Mouse (Mus musculus) hematopoietic stem cell, adult 5-6 weeks (primary cell): Measurements from ENCODE around the gene Gm17655. TPM values are rescaled to one million over a fixed set of nuclear protein-coding genes. Genes with fewer than 3 reads are reported as not detected.
A peak's percentile ranks its signal among the peaks of the same experiment; 100 is the strongest.
"Not testable (repeated sequence)": the region's sequence is repeated elsewhere in the genome, so short reads cannot be mapped to it uniquely, and the experiment has no call there.

Source experiments
- ATAC-seq, 2 experiments: fragments of 125-278 bp in 1 of 2; replicated peaks in 1 of 2; 2 replicates each; pipeline ENCODE4 v1.8.0; 2016 to 2017; ENCODE audit warnings: inconsistent platforms in 2 of 2, mild to moderate bottlenecking in 2 of 2, moderate number of reproducible peaks in 2 of 2, low read depth in 1 of 2, moderate TSS enrichment in 1 of 2; ENCODE audit not compliant: low FRiP score in 2 of 2, poor library complexity in 2 of 2, severe bottlenecking in 2 of 2, insufficient read depth in 1 of 2, low TSS enrichment in 1 of 2
- total RNA-seq: library from RNA; stranded (forward); fragments of 172-1452, 232-1000 nt; gene quantifications from 2 replicates; pipeline ENCODE4 v1.2.3, GENCODE M21; 2017

The Gm17655 gene
- 1.3 and 4.3 TPM in 2 replicates for total RNA-seq

DNA sequence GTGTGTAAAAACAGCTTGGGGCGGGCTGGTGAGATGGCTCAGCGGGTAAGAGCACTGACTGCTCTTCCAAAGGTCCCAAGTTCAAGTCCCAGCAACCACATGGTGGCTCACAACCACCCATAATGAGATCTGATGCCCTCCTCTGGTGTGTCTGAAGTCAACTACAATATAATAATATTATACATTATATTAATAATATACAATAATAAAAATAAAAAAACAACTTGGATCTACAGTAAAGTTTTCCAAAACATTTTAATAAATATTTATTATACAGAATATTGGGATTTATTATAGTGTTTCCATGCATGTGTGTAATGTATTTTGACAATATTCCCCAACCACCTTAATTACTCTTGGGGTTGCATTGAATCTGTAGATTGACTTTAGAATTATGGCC, at the start of gene Gm17655:
Gm17655 (minus strand) TSS at position 101 of the 400 bp plus-strand sequence.
- ATAC-seq = not testable (repeated sequence)

- peak; percentile 57 to 60 for ATAC-seq
These were observed 37.7 kb upstream of the Gm17655 start, which contains the start of gene Zfp605 for GRCm38 (mm10) chr5:110109991-110110441. Gene Zfp605, plus strand, starts transcription at chr5:110110092.

- no peak; a peak in 2 of 4 replicates for ATAC-seq
These were observed 36.0 kb upstream of the Gm17655 start for GRCm38 (mm10) chr5:110108305-110108628.

GRCm38 (mm10) chr5:110107581-110108304, 35.4 kb upstream of the Gm17655 start, which contains the start of gene Gtpbp6:
Gene Gtpbp6, minus strand, starts transcription at chr5:110108197.
- peak; percentile 76 to 86 for ATAC-seq

GRCm38 (mm10) chr5:110106901-110107564, 34.7 kb upstream of the Gm17655 start:
- no peak for ATAC-seq

DNA sequence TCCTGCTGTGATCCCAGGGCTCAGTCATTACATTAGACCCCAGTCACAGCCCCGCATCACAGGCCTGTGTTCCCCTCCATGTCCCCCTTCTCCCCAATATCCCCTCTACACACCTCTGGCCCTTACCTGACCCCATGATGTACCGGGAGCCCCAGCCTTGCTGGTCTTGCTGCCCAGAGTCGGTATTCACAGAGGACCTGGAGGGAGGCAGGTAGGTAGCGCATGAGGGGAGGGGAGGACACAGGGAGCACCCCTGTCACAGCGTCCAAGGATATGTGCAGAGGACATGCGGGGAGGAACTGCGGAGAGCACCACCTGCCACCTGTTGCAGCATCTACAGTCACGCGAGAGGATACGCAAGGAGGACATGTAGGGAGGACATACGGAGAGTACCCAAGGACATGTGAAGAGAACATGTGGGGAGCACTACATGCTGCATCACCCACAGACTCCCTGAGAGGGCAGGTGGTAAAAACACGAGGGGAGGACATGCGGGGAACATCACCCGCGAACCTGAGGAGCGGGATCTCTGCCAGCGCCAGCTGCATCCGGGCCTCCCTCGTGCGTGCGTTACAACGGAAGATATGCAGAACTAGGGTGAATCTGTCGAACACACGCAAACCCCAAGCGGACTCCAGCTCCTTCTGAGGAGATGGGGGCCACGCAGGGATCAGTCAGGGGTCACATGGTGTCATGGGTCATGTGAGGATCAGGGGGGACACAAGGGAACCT, 34.0 kb upstream of the Gm17655 start:
- no peak for ATAC-seq

DNA sequence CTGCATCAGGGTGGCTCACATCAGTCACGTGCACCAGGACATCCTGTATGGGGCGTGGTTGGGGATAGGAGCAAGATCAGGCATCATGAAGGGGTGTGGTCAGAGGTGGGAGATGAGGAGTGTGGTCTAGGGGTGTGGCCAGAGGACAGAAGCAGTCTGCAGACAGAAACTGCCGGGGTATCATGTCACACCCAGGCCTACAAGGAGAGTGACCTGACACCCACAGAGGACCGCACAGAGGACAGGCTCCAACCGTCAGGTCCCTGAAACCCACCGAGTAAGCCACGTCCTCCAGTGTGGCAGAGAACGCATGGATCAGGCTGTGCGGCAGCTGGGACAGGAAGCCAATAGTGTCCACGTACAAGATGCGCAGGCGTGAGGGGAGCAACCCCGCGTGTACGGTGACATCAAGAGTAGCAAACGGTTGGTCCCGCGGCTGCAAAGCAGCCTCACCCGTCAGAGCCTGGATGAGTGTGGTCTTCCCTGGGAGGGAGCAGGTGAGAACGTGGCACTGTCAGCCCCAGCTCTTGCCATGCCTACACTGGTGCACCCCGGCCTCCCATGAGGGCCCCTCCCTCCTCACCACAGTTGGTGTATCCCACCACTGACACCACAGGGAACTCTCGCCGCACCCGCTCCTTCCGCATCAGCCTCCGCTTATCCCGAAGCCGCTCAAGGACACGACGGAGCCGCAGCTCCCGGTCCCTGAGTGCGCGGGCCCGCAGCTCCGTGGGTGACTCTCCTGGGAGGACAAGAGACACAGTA, 32.5 kb upstream of the Gm17655 start:
- ATAC-seq = no peak

- ATAC-seq = no peak
These were observed 31.7 kb upstream of the Gm17655 start for GRCm38 (mm10) chr5:110103901-110104615.

DNA sequence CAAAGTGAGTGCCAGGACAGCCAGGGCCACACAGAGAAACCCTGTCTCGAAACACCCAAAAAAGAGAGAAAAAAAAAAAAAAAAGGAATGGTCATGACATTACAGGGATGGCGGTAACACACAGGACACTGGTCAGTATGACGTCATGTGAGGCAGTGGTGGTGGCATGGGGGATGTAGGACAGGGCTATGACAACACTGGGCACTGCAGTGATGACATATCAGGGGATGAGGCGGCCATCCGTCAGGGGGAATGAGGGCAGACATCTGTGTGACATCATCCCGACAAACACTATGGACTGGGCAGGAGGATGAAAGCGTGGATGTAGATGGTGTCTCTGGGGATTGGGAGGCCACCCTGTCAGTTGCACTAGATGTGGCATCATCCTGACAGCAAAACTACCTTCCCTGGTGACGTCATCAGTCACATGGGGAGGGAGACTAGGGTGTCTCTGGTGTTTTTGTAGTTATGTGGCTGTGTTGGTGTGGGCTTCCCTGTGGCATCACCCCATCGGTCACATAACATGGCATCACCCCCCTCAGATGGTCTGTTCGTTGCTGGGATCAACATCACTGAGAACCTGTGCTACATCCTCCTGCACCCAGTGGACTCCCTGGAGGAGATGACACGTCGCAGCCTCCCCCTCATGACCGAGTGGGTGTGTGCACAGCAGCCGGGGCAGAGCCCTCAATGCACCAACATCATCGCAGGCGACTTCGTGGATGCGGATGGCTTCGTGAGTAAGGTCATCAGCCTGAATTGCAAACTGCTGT, 30.7 kb upstream of the Gm17655 start:
- no peak for ATAC-seq

- no peak for ATAC-seq
These were observed 30.1 kb upstream of the Gm17655 start for GRCm38 (mm10) chr5:110102429-110102828.

GRCm38 (mm10) chr5:110101716-110102347, 29.5 kb upstream of the Gm17655 start:
- ATAC-seq = peak in 1 of 2 experiments; percentile 8; a peak in 1 of 4 replicates

DNA sequence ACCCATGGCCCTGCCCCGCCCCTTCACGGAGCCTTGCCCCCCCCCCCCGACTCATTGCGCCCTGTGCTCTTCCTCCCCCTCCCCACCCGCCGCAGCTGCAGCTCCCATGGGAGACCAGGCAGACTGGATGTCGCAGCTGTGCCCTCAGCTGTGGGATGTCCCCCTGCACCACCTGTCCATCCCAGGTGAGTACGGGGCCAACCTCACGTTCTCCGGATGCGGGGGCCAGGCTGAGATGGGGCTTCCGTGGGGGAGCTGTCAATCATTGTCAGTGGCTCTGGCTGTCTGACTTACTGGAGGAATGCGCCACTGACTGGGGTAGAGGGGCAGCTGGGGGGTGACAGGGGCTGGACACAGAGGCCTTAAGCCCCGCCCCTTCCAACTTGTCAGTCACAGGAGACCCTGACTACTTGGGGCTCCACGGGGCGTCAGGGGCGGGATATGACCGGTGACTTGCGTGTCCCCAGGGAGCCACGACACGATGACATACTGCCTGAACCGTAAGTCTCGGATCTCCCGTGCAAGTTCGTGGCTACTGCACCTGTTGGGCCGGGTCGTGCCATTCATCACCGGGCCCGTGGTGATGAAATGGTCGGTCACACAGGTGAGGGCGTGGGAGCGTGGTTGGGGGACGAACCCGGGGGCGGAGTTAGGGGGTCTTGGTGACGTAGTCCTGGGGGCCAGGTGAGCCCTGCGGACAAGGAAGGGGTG, 28.8 kb upstream of the Gm17655 start:
- ATAC-seq = peak; percentile 25 to 51; a peak in 3 of 4 replicates

DNA sequence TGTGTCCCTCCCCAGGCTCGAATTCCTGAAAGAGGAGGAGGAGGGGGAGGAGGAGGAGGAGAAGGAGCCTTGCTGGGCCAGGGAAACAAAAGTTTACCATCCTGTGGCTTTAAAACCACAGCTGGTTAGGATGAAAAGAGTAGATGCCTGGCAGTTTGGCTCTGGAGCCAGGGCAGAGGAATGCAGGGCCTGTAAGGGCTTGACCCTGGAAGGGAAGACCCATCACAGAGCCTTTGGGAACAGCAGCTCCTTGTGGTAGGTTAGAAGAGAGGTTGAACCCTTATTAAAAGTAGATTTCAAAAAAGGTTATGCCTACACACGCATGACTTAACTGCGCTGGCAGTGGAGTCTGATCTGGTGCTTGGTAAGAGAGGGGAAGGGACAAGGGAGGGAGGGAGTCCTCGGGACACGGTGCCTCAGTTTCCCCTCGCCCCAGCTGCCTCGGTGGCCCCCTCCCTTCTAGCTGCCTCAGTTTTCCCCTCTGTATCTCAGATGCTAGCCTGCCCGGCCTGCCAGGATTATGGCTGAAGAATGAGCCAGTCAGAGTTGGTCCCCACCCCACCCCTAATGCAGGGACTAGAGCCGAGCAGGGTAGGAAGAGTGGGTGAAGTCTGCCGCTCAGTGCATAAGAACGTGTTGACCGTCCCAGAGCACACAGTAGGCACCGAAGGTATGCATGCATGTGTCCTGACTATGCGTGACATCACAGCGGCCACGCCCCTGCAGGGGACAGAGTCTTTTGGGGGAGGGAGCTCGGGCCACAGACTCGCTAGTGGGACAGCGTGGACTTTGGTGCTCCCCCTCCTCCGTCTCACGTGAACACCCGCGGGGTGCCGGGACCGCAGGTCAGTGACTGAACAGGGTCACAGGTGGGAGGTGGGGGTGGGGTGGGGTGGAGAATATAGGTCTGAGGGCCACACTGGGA, 27.6 kb upstream of the Gm17655 start, which contains the start of gene Plcxd1:
Plcxd1 (plus strand) TSS at position 314 of the 925 bp plus-strand sequence.
- ATAC-seq = no peak

- ATAC-seq = no peak
These were observed 26.7 kb upstream of the Gm17655 start for GRCm38 (mm10) chr5:110098991-110099477.
